Mouse (Mus musculus) C2C12 (cell line): ENCODE results near the gene Syt1.

ENCODE experiments used
- CEBPB ChIP-seq: IDR thresholded peaks from one replicate; pipeline ENCODE4 v1.6.1; 2011; ENCODE audit warnings: low read depth, mild to moderate bottlenecking, control low read depth, moderate library complexity
- CTCF ChIP-seq: IDR thresholded peaks from one replicate; pipeline ENCODE4 v1.5.1; 2011; ENCODE audit not compliant: control insufficient read depth, insufficient read depth, insufficient read length
- FOSL1 ChIP-seq: IDR thresholded peaks from one replicate; pipeline ENCODE4 v1.8.0; 2011; ENCODE audit warnings: mild to moderate bottlenecking, low read length; ENCODE audit not compliant: poor library complexity, insufficient read depth, severe bottlenecking
- MAX ChIP-seq: IDR thresholded peaks from one replicate; pipeline ENCODE4 v1.6.1; 2011; ENCODE audit warnings: mild to moderate bottlenecking, control low read depth
- MYOD1 ChIP-seq: IDR thresholded peaks from one replicate; pipeline ENCODE4 v1.6.1; 2011; ENCODE audit warnings: low read depth; ENCODE audit not compliant: control insufficient read depth, insufficient read length
- MYOG ChIP-seq: IDR thresholded peaks from one replicate; pipeline ENCODE4 v1.6.1; 2011; ENCODE audit not compliant: control insufficient read depth, insufficient read length; ENCODE audit errors: extremely low read depth
- USF1 ChIP-seq: IDR thresholded peaks from one replicate; pipeline ENCODE4 v1.6.1; 2011; ENCODE audit warnings: low read depth, mild to moderate bottlenecking, control low read depth, moderate library complexity

GRCm38 (mm10) chr10:108798826-108799225, 212.0 kb downstream of the Syt1 start:
- TF ChIP-seq CTCF, result no peak
- TF ChIP-seq MAX, result no peak
- no peak for TF ChIP-seq CEBPB
- no peak for TF ChIP-seq MYOG
- no peak for TF ChIP-seq MYOD1
- no peak for TF ChIP-seq FOSL1
- no peak for TF ChIP-seq USF1
